Mouse (Mus musculus): ENCODE data around the gene 4930558C23Rik. TPM values are rescaled to one million over a fixed set of nuclear protein-coding genes. Genes with fewer than 3 reads are reported as not detected.

The 4930558C23Rik gene
- not detected in 2 replicates for polyA plus RNA-seq (2015; fragmentation: Nextera tagmentation; extraction: Ambion mirVana)

GRCm38 (mm10) chr3:95402741-95403140 is at the start of gene 4930558C23Rik:
TSS of gene 4930558C23Rik (minus strand) at chr3:95402841.

GRCm38 (mm10) chr3:95434136-95434982 is 31.7 kb upstream of the 4930558C23Rik start, which contains the start of gene Arnt:
TSS of gene Arnt (plus strand) at chr3:95434388.

GRCm38 (mm10) chr3:95356701-95357449 is 45.8 kb downstream of the 4930558C23Rik start, which contains the start of gene Setdb1:
TSS of gene Setdb1 (minus strand) at chr3:95357202.

Other genes starting within 250 kb of the 4930558C23Rik start
- gene Sema6c, start 242.4 kb downstream of the 4930558C23Rik start, polyA plus RNA-seq (2015; fragmentation: Nextera tagmentation; extraction: Ambion mirVana), result 0.72 and 0.96 TPM in 2 replicates
- 10.6 and 10.9 TPM in 2 replicates for gene Gabpb2, start 184.9 kb downstream of the 4930558C23Rik start, polyA plus RNA-seq (2015; fragmentation: Nextera tagmentation; extraction: Ambion mirVana)
- 62.9 and 76.5 TPM in 2 replicates for gene Cdc42se1, start 174.1 kb downstream of the 4930558C23Rik start, polyA plus RNA-seq (2015; fragmentation: Nextera tagmentation; extraction: Ambion mirVana)
- 3.5 and 4.2 TPM in 2 replicates for gene Mllt11, start 170.7 kb downstream of the 4930558C23Rik start, polyA plus RNA-seq (2015; fragmentation: Nextera tagmentation; extraction: Ambion mirVana)
- 0.31 and 0.46 TPM in 2 replicates for gene Gm128, start 161.2 kb downstream of the 4930558C23Rik start, polyA plus RNA-seq (2015; fragmentation: Nextera tagmentation; extraction: Ambion mirVana)
- not detected in 2 replicates for gene Bnipl, start 151.6 kb downstream of the 4930558C23Rik start, polyA plus RNA-seq (2015; fragmentation: Nextera tagmentation; extraction: Ambion mirVana)
- 28.2 and 36.1 TPM in 2 replicates for gene Mindy1, start 121.5 kb downstream of the 4930558C23Rik start, polyA plus RNA-seq (2015; fragmentation: Nextera tagmentation; extraction: Ambion mirVana)
- 7.8 and 8.4 TPM in 2 replicates for gene Prune1, start 120.8 kb downstream of the 4930558C23Rik start, polyA plus RNA-seq (2015; fragmentation: Nextera tagmentation; extraction: Ambion mirVana)
- 3.6 and 4.8 TPM in 2 replicates for gene Anxa9, start 95.7 kb downstream of the 4930558C23Rik start, polyA plus RNA-seq (2015; fragmentation: Nextera tagmentation; extraction: Ambion mirVana)
- 99.7 and 109 TPM in 2 replicates for gene Cers2, start 88.0 kb downstream of the 4930558C23Rik start, polyA plus RNA-seq (2015; fragmentation: Nextera tagmentation; extraction: Ambion mirVana)
- 12.7 TPM in 2 replicates for gene Setdb1, start 45.6 kb downstream of the 4930558C23Rik start, polyA plus RNA-seq (2015; fragmentation: Nextera tagmentation; extraction: Ambion mirVana)
- 15.8 and 16.3 TPM in 2 replicates for gene Arnt, start 31.5 kb upstream of the 4930558C23Rik start, polyA plus RNA-seq (2015; fragmentation: Nextera tagmentation; extraction: Ambion mirVana)
- gene Ctsk, start 96.4 kb upstream of the 4930558C23Rik start, polyA plus RNA-seq (2015; fragmentation: Nextera tagmentation; extraction: Ambion mirVana), result 3.7 and 4.8 TPM in 2 replicates
- gene Ctss, start 123.9 kb upstream of the 4930558C23Rik start, polyA plus RNA-seq (2015; fragmentation: Nextera tagmentation; extraction: Ambion mirVana), result 57.3 and 86.4 TPM in 2 replicates
- not detected in 2 replicates for gene Hormad1, start 156.8 kb upstream of the 4930558C23Rik start, polyA plus RNA-seq (2015; fragmentation: Nextera tagmentation; extraction: Ambion mirVana)
- 25.2 and 25.6 TPM in 2 replicates for gene Golph3l, start 186.1 kb upstream of the 4930558C23Rik start, polyA plus RNA-seq (2015; fragmentation: Nextera tagmentation; extraction: Ambion mirVana)
- gene Ensa, start 222.2 kb upstream of the 4930558C23Rik start, polyA plus RNA-seq (2015; fragmentation: Nextera tagmentation; extraction: Ambion mirVana), result 40.4 and 42.2 TPM in 2 replicates

Measured in spleen, postnatal 0 days (tissue).